Mouse (Mus musculus) regulatory T cell (primary cell): Measurements from ENCODE around the gene Ttc7.

Experiments used
- in situ Hi-C: fragments of 300-600 bp; cut with MboI, MseI; formaldehyde crosslinking; loops from one replicate; pipeline ENCODE4 v1.15.1; 2025; ENCODE audit warnings: high pct_unique_total_duplicates

Gene Ttc7

GRCm38 (mm10) chr17:87314530-87314946, 31.9 kb downstream of the Ttc7 start:
- in situ Hi-C loops: no loop called here

GRCm38 (mm10) chr17:87315021-87315531, 32.4 kb downstream of the Ttc7 start:
- in situ Hi-C loops: no loop called here

DNA sequence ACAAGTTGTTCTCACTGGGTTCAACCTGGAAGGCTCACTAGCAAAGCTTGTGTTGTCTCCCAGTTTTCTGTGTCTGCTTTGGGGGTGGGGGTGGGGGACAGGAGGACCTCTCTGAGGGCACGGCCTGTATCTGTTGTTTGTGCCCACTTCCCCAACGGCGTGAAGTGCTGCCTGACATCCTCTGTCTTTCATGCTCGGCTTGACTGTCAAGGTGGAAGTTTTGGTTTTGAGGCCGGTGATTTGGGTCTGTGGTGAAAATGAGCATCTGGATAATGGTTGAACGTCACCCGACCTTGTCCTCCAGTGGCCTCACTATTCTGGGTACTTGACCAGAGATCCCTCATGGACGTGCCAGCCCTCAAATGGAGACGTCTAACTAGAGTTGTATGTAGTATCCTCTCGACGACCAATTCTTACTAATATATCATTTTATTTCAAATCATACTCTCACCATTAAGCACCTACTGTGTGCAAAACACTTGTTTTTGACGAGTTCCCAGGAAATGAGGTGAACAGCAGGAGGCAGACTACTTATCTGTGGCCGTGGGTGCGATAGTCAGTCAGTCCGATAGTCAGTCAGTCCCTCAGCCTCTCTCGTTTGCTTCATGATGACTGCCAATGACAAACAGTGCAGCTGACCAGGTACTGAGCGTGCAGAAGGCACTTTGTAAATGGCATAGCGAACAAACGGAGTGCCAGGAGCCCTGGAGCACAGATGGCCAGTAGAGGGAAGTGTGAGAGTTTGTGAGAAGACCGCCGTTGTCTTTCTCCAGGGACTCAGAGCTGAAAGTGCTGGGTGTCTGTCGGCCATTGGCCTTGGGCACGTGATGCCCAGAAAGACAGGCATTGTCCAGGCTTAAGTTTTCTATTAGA, 33.4 kb downstream of the Ttc7 start:
- in situ Hi-C loops: no loop called here

GRCm38 (mm10) chr17:87317271-87317670, 34.6 kb downstream of the Ttc7 start:
- in situ Hi-C loops: no loop called here

DNA sequence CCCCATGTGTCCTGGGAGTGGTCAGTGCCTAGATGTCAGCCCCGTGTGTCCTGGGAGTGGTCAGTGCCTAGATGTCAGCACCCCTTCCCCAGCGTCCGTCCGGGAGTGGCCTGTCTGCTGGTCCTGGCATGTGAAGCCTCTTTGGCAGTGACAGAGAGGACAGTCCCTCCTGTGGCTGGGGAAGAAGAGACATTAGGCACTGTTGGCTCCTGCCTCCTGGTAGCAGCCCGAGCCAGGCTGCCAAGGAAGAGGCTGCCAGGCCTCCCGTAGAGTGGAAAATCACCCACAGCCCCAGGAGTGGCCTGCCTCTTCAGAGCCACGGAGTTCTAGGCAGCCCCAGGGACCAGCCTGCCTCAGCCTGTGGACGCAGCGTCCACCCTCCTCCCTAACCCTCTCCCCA, 35.3 kb downstream of the Ttc7 start:
- in situ Hi-C loops: no loop called here

DNA sequence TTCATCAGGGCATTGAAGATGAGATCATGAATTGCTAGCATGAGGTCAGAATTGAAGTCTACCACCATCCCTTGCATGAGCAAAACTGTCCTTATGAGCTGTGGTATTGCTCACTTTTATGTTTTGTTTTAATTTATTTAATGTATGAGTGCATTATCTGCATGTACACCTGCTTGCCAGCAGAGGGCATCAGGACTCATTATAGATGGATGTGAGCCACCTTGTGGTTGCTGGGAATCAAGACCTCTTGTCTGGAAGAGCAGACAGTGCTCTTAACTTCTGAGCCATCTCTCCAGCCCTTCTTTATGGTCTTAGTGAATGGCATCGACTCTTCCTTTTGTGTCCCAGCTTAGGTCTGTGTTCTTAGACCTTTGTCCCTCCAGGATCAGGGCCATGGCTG, 39.0 kb downstream of the Ttc7 start:
- in situ Hi-C loops: loop anchor here (5.0 kb wide), 1 partner anchor 246 kb away; no protein-coding TSS in a partner anchor

DNA sequence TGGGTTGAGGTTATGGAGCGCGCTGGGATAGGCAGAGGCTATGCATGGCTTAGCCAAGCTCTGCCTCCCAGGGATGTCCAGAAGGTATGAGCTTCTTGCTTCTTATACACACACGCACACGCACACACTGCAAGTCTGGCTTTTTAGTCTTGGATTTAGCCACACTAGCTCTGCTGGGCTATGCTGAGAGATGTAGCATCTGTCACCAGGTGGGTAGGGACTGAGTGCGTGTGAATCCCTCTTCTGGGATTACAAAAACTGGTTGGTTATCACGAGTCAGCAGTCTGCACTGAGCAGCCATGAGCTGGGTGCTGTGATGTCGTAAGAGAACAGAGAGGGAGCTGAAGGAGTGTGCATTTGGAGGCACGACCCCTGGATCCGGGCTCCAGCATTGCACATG, 40.5 kb downstream of the Ttc7 start:
- in situ Hi-C loops: loop anchor here (5.0 kb wide), 1 partner anchor 244 kb away; no protein-coding TSS in a partner anchor

- in situ Hi-C loops: no loop called here
These were observed 42.8 kb downstream of the Ttc7 start for GRCm38 (mm10) chr17:87325501-87325900.

- in situ Hi-C loops: no loop called here
These were observed 44.3 kb downstream of the Ttc7 start for GRCm38 (mm10) chr17:87326987-87327386.

DNA sequence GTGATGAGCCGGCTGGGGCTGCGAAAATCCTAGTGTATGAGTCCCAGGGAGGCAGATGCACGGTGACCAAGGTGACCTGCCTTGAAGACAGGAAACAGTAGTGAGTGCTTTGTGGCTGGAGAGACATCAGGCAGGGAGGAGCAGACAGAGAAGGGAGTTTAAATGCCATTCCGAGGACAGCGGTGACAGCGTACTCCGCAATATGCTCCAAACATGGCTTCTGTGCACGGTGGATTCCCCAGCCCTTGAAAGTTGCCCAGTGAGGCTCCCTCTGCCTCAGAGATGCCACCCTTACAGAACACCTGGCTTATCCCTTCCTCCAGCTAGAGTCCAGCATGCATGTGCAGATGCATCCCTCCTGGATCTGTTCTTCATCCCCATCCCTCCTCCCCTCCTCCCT, 45.0 kb downstream of the Ttc7 start:
- in situ Hi-C loops: no loop called here

DNA sequence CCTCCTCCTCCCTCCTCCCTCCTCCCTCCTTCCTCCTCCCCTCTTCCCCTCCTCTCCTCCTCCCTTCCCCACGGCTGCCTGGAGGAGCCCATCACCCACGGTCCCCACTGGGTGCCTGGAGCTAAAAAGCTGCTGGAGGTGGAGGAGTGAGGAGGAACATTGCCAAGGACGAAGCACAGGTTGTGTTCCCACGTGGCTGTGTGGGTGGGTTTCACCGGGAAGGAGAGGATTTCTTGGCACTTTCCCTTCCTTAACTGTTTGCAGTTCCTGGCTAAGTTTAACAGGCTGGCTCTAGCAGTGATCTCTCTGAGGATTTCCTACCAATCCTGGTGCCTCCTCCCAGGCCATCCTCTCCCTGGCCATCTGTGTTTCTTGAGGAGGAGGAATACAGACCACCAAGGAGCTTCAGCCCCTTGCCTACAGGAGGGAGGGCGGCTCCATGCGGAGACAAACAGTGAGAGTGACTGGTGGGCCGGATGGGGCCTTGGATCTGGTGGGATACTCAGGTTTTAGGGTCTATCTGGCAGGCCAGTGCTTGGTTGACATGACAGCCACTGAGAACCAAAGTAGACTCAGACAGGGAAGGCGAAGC, 45.6 kb downstream of the Ttc7 start:
- in situ Hi-C loops: no loop called here

DNA sequence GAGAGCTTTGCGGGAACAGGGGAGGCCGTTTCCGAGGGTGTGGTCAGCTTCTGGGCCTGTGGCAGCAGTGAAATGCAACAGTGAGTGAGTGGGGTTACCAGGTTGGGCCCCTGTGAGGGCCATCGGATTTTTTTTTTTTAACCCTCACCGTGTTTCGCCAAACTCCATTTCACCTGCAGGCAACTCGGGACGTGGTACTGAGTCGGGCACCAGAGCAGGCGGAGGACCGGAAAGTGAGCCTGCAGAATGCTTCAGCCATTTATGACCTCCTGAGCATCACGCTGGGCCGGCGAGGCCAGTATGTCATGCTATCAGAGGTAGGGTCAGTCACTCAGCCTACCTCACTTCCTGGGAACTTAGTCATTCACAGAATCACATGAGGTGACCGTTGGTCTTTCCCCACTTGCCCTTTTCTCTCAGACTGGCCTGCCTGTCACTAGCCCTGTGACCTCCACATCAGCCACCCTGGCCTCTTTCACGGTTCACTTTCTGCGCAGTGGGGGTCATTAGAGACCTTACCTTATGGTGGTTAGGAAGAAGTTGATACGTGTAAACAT, 46.5 kb downstream of the Ttc7 start:
- in situ Hi-C loops: no loop called here

GRCm38 (mm10) chr17:87330250-87330920, 47.7 kb downstream of the Ttc7 start:
- in situ Hi-C loops: no loop called here

- in situ Hi-C loops: no loop called here
These were observed 48.2 kb downstream of the Ttc7 start for GRCm38 (mm10) chr17:87330921-87331291.

GRCm38 (mm10) chr17:87331336-87332141, 48.9 kb downstream of the Ttc7 start:
- in situ Hi-C loops: no loop called here

DNA sequence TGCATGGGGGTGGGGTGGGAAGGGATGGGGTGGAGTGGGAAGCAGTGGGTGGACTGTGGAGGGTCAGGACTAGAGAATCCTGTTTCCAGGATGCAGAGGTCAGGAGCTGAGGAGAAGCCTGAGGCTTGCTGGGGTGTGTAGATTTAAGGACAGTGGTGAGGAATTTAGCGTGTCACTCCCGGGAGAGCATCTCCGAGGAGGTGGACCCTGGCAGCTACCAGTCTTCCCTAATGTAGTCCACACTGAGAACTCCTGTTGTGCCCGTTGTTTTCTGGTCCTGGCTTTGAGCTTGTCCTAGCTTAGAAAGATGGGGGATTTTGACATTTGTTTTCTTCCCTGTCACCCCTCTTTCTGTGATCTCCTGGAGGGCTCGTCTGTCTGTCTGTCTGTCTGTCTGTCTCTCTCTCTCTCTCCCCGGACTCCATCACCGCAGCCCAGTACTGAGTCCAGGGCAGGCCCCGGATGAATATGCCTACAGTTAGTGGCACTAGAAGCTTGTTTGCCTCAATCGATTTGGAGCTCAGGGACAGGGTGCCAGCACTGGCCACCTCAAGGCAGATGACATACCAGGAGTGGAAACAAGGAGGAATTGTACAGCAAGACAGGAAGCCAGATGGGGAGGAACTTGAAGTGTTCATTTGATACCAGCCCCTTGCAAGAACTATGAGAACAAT, 49.6 kb downstream of the Ttc7 start:
- in situ Hi-C loops: no loop called here

GRCm38 (mm10) chr17:87332887-87333286, 50.2 kb downstream of the Ttc7 start:
- in situ Hi-C loops: no loop called here

- in situ Hi-C loops: no loop called here
These were observed 51.5 kb downstream of the Ttc7 start for GRCm38 (mm10) chr17:87334162-87334561.

DNA sequence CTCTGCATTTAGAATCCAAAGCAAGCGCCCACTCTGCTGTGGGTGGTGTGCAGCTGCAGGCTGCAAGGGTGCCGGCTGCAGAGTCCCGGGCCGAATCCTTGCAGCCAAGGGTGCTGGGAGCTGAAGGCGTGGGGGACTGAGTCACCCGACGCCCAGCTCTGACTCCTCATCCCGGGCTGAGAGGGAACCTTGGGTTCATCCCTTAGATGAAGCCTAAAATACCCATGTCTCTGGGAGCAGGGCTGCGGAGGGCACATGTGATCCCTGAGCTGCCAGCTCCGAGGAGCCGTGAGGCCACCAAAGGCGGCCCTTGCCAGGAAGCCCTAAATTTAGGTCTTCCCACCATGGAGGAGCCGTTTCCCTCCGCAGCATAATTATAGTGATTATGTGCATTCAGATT, 52.5 kb downstream of the Ttc7 start:
- in situ Hi-C loops: no loop called here

- in situ Hi-C loops: no loop called here
These were observed 53.0 kb downstream of the Ttc7 start for GRCm38 (mm10) chr17:87335727-87336126.

DNA sequence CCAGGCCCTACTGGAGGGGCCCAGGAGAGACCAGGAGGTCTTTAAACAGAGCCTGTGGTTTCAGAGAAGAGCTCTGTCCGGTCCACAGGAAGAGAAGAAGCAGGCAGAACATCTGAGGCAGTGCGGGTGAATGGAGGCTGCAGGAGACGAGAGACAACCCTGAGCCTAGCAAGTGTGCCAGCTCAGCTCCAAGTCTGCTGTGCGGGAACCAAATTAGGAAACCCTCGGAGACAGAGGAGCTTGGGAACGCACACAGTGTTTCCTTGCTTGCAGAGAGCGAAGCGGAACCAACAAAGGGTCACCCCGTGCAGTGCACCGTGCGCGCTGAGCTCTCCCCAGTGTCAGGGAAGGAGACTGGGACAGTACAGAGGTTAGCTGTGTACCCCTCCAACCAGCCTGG, 54.2 kb downstream of the Ttc7 start:
- in situ Hi-C loops: no loop called here
